In the genomic region with DNA sequence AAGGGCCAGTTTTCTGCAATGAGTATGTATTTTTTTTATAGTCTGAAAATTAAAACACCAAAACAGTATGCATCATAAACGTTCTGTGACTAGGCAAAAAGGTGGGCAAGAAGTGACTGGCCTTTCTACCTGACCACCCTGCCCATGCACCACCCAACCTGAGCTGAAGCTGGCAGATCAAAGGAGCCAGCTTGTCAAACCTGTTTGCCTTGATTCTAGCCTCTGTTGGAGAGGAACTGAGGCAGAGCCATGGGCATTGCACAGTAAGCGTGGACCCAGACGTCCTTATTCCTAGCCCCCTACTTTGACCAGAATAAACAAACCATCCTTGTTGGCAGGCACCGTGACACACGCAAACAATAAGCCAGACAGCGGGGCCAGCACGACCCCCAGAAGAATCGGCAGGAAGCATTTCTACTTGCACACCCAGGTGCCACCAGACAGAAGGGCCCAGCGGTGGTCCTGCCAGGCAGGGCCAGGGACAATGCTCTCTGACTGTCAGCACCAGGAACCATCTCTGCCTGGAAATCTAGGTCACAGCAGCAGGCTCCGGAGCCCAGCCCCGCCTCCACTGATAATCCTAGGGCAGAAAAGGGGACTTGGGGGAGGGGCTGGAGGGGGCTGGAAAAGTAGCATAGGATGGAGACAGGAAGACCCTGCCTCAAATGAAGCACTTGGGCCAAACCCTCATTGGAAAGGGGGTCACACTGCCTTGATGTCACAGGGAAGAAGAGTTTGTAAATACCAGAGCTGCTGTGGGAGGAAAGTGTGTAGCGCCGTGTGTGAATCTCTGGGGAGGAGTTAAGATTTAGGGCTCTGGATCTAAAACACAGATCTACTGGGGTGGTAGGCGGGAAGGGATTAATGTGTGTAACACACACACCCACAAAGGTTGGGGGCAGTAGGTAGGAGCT, we compare ENCODE assay signal across 10 mouse cellular contexts. TPM values are rescaled to one million over a fixed set of nuclear protein-coding genes. Genes with fewer than 3 reads are reported as not detected.
DNase-seq lines count a peak whose midpoint lies in the region; ATAC-seq lines count a peak whose summit lies in the region.
"Had no signal": no experiment of that assay in that cellular context is flagged by ENCODE, and none has a peak within 500 bp of the region (broad histone marks: within the 10 kb centered on the region; RNA-seq: fewer than 3 reads in every experiment).

No protein-coding gene starts in this region.

- peak overlapping the region; percentile 48; the same call in 1 of the 2 replicates for H3K9ac ChIP-seq in heart, embryonic 11.5 days (ENCODE audit: low read depth, low read length)
- H3K9ac ChIP-seq in embryonic facial prominence, embryonic 13.5 days: 0 out of 2 replicates have a peak overlapping the region, but pooled peaks have one; percentile 40
- H3K9ac ChIP-seq in intestine, embryonic 16.5 days (ENCODE audit: low read depth, low read length): peak overlapping the region; percentile 34; the same call in 1 of the 2 replicates

- no peak for DNase-seq in heart, postnatal 36 days
- DNase-seq in adrenal gland, postnatal 36 days: peak; percentile 44 to 55
- peak; percentile 96 for DNase-seq in retina, postnatal 1 day

- H3K27me3 ChIP-seq in heart, embryonic 11.5 days (ENCODE audit: control insufficient read depth, insufficient read depth, low read length): no peaks in the 10 kb centered on the region
- H3K27me3 ChIP-seq in embryonic facial prominence, embryonic 13.5 days: no peaks in the 10 kb centered on the region
- H3K27me3 ChIP-seq in intestine, embryonic 16.5 days (replicated peaks; ENCODE audit: control insufficient read depth, insufficient read depth, low read length): no peaks in the 10 kb centered on the region

- no peaks in the 10 kb centered on the region for H3K9me3 ChIP-seq in heart, embryonic 11.5 days (replicated peaks; ENCODE audit: control insufficient read depth, low read length)
- H3K9me3 ChIP-seq in embryonic facial prominence, embryonic 13.5 days: no peaks in the 10 kb centered on the region
- H3K9me3 ChIP-seq in intestine, embryonic 16.5 days (ENCODE audit: control insufficient read depth, low read length): no peaks in the 10 kb centered on the region

- peaks cover 56% of the 10 kb centered on the region for H3K4me1 ChIP-seq in heart, embryonic 11.5 days (ENCODE audit: control insufficient read depth, insufficient read depth, low read length)
- peaks cover 71% of the 10 kb centered on the region for H3K4me1 ChIP-seq in embryonic facial prominence, embryonic 13.5 days
- peaks cover 53% of the 10 kb centered on the region for H3K4me1 ChIP-seq in intestine, embryonic 16.5 days (ENCODE audit: control insufficient read depth, insufficient read depth, low read length)

- ATAC-seq in heart, embryonic 11.5 days (replicated peaks; ENCODE audit: insufficient number of reproducible peaks, low FRiP score, low TSS enrichment): no peak
- no peak for ATAC-seq in embryonic facial prominence, embryonic 13.5 days (ENCODE audit: insufficient number of reproducible peaks, insufficient read depth, low FRiP score, low TSS enrichment, low read depth)
- no peak for ATAC-seq in intestine, embryonic 16.5 days
- no peak for ATAC-seq in granulocyte monocyte progenitor cell, adult 5-6 weeks (replicated peaks; ENCODE audit: poor library complexity, severe bottlenecking)
- no peak for ATAC-seq in activated CD4-positive, CD25-positive, alpha-beta regulatory T cell, adult 4 months

- 0 out of 2 replicates have a peak overlapping the region, but pooled peaks have one; percentile 8 for H3K4me3 ChIP-seq in heart, embryonic 11.5 days (ENCODE audit: low read depth, low read length)
- H3K4me3 ChIP-seq in embryonic facial prominence, embryonic 13.5 days: no peak overlapping the region
- no peak overlapping the region for H3K4me3 ChIP-seq in intestine, embryonic 16.5 days (ENCODE audit: low read length)
- H3K4me3 ChIP-seq: erythroblast, embryonic 14.5 days had no signal

- peaks cover 13% of the 10 kb centered on the region; the same call in 1 of the 2 replicates for H3K36me3 ChIP-seq in heart, embryonic 11.5 days (ENCODE audit: control insufficient read depth, insufficient read depth, low read length)
- peaks cover 35% of the 10 kb centered on the region for H3K36me3 ChIP-seq in embryonic facial prominence, embryonic 13.5 days
- peaks cover 7% of the 10 kb centered on the region; the same call in 1 of the 2 replicates for H3K36me3 ChIP-seq in intestine, embryonic 16.5 days (ENCODE audit: control insufficient read depth, insufficient read depth, low read length)

- peak overlapping the region; percentile 82 for H3K27ac ChIP-seq in heart, embryonic 11.5 days (ENCODE audit: low read depth, low read length)
- peak overlapping the region; percentile 68 for H3K27ac ChIP-seq in embryonic facial prominence, embryonic 13.5 days
- peak overlapping the region; percentile 34; the same call in 1 of the 2 replicates for H3K27ac ChIP-seq in intestine, embryonic 16.5 days (ENCODE audit: low read length)

- 12% methylated on average over 14 of the region's 14 CpGs for WGBS in heart, embryonic 11.5 days (ENCODE audit: insufficient replicate concordance)
- 28% methylated on average over 14 of the region's 14 CpGs for WGBS in embryonic facial prominence, embryonic 13.5 days
- 23% methylated on average over 14 of the region's 14 CpGs for WGBS in intestine, embryonic 16.5 days

- intact Hi-C loops in heart, postnatal 36 days (cut with DNase I): no loop called here

- peak overlapping the region; percentile 49 for H3K4me2 ChIP-seq in heart, embryonic 11.5 days
- peak overlapping the region; percentile 26 for H3K4me2 ChIP-seq in embryonic facial prominence, embryonic 13.5 days
- no peak overlapping the region for H3K4me2 ChIP-seq in intestine, embryonic 16.5 days (ENCODE audit: low read depth, low read length)

RNA-seq across cellular contexts. Expression of gene Pea15a, which starts 4.4 kb away (rescaled TPM):
- polyA plus RNA-seq in heart, embryonic 11.5 days (2014; fragmentation: Nextera tagmentation; extraction: Ambion mirVana): 121 and 147 TPM in 2 replicates
- 10 to 100 TPM; 59.1 to 65.0 TPM for total RNA-seq in heart, postnatal 36 days (2021)
- 10 to 100 TPM; 53.9 to 62.1 TPM for total RNA-seq in adrenal gland, postnatal 36 days (2021)
- polyA plus RNA-seq in embryonic facial prominence, embryonic 13.5 days (2015; fragmentation: Nextera tagmentation; extraction: Ambion mirVana): 79.3 and 83.7 TPM in 2 replicates
- 80.2 and 81.3 TPM in 2 replicates for polyA plus RNA-seq in intestine, embryonic 16.5 days (2015; fragmentation: Nextera tagmentation; extraction: Ambion mirVana)
- 3.5 and 6.0 TPM in 2 replicates for total RNA-seq in granulocyte monocyte progenitor cell, adult 5-6 weeks (2014; fragmentation: Nextera tagmentation)
- total RNA-seq in granulocyte monocyte progenitor cell, adult 5-6 weeks (2017): 1.2 and 1.7 TPM in 2 replicates
- polyA plus RNA-seq in activated CD4-positive, CD25-positive, alpha-beta regulatory T cell, adult 4 months (2017; shearing (Covaris generic)): 10 to 100 TPM; 42.0 to 43.1 TPM

RNA-seq across cellular contexts. Expression of gene Casq1, which starts 17.4 kb away (rescaled TPM):
- 205 and 230 TPM in 2 replicates for polyA plus RNA-seq in heart, embryonic 11.5 days (2014; fragmentation: Nextera tagmentation; extraction: Ambion mirVana)
- total RNA-seq in heart, postnatal 36 days (2021): 1 to 10 TPM; 8.0 to 8.6 TPM
- under 1 TPM in 1 of 2 experiments, not detected in 1; 0.46 TPM for total RNA-seq in adrenal gland, postnatal 36 days (2021)
- polyA plus RNA-seq in embryonic facial prominence, embryonic 13.5 days (2015; fragmentation: Nextera tagmentation; extraction: Ambion mirVana): 2.1 and 4.3 TPM in 2 replicates
- 24.1 and 24.6 TPM in 2 replicates for polyA plus RNA-seq in intestine, embryonic 16.5 days (2015; fragmentation: Nextera tagmentation; extraction: Ambion mirVana)
- not detected in 2 replicates for total RNA-seq in granulocyte monocyte progenitor cell, adult 5-6 weeks (2014; fragmentation: Nextera tagmentation)
- not detected in 2 replicates for total RNA-seq in granulocyte monocyte progenitor cell, adult 5-6 weeks (2017)
- not detected for polyA plus RNA-seq in activated CD4-positive, CD25-positive, alpha-beta regulatory T cell, adult 4 months (2017; shearing (Covaris generic))
- total RNA-seq: neutrophil, adult 5-6 weeks had no signal
- polyA plus RNA-seq: erythroblast, embryonic 14.5 days had no signal

RNA-seq across cellular contexts. Expression of gene Dcaf8, which starts 54.3 kb away (rescaled TPM):
- polyA plus RNA-seq in heart, embryonic 11.5 days (2014; fragmentation: Nextera tagmentation; extraction: Ambion mirVana): 85.4 and 105 TPM in 2 replicates
- 100 to 1,000 TPM; 124 to 129 TPM for total RNA-seq in heart, postnatal 36 days (2021)
- 100 to 1,000 TPM; 108 to 143 TPM for total RNA-seq in adrenal gland, postnatal 36 days (2021)
- 150 and 153 TPM in 2 replicates for polyA plus RNA-seq in embryonic facial prominence, embryonic 13.5 days (2015; fragmentation: Nextera tagmentation; extraction: Ambion mirVana)
- 93.2 and 102 TPM in 2 replicates for polyA plus RNA-seq in intestine, embryonic 16.5 days (2015; fragmentation: Nextera tagmentation; extraction: Ambion mirVana)
- total RNA-seq in granulocyte monocyte progenitor cell, adult 5-6 weeks (2014; fragmentation: Nextera tagmentation): 68.0 and 76.2 TPM in 2 replicates
- total RNA-seq in granulocyte monocyte progenitor cell, adult 5-6 weeks (2017): 107 and 114 TPM in 2 replicates
- polyA plus RNA-seq in activated CD4-positive, CD25-positive, alpha-beta regulatory T cell, adult 4 months (2017; shearing (Covaris generic)): 10 to 100 TPM; 51.0 to 78.8 TPM

RNA-seq across cellular contexts. Expression of gene Atp1a4, which starts 56.0 kb away (rescaled TPM):
- 0.31 and 0.35 TPM in 2 replicates for polyA plus RNA-seq in heart, embryonic 11.5 days (2014; fragmentation: Nextera tagmentation; extraction: Ambion mirVana)
- total RNA-seq in heart, postnatal 36 days (2021): not detected
- 1 to 10 TPM in 1 of 2 experiments, under 1 TPM in 1; 0.53 to 1.4 TPM for total RNA-seq in adrenal gland, postnatal 36 days (2021)
- not detected in 2 replicates for polyA plus RNA-seq in embryonic facial prominence, embryonic 13.5 days (2015; fragmentation: Nextera tagmentation; extraction: Ambion mirVana)
- polyA plus RNA-seq in intestine, embryonic 16.5 days (2015; fragmentation: Nextera tagmentation; extraction: Ambion mirVana): not detected in 2 replicates
- not detected in 2 replicates for total RNA-seq in granulocyte monocyte progenitor cell, adult 5-6 weeks (2014; fragmentation: Nextera tagmentation)
- total RNA-seq in granulocyte monocyte progenitor cell, adult 5-6 weeks (2017): not detected in 2 replicates
- not detected for polyA plus RNA-seq in activated CD4-positive, CD25-positive, alpha-beta regulatory T cell, adult 4 months (2017; shearing (Covaris generic))
- total RNA-seq: neutrophil, adult 5-6 weeks had no signal
- polyA plus RNA-seq: erythroblast, embryonic 14.5 days had no signal

RNA-seq across cellular contexts. Expression of gene Igsf8, which starts 59.2 kb away (rescaled TPM):
- 22.8 and 24.0 TPM in 2 replicates for polyA plus RNA-seq in heart, embryonic 11.5 days (2014; fragmentation: Nextera tagmentation; extraction: Ambion mirVana)
- total RNA-seq in heart, postnatal 36 days (2021): 10 to 100 TPM; 10.9 to 12.4 TPM
- 10 to 100 TPM; 24.9 to 39.2 TPM for total RNA-seq in adrenal gland, postnatal 36 days (2021)
- polyA plus RNA-seq in embryonic facial prominence, embryonic 13.5 days (2015; fragmentation: Nextera tagmentation; extraction: Ambion mirVana): 46.9 and 49.8 TPM in 2 replicates
- 43.1 and 45.2 TPM in 2 replicates for polyA plus RNA-seq in intestine, embryonic 16.5 days (2015; fragmentation: Nextera tagmentation; extraction: Ambion mirVana)
- 53.7 and 58.4 TPM in 2 replicates for total RNA-seq in granulocyte monocyte progenitor cell, adult 5-6 weeks (2014; fragmentation: Nextera tagmentation)
- total RNA-seq in granulocyte monocyte progenitor cell, adult 5-6 weeks (2017): 24.8 and 25.0 TPM in 2 replicates
- polyA plus RNA-seq in activated CD4-positive, CD25-positive, alpha-beta regulatory T cell, adult 4 months (2017; shearing (Covaris generic)): 1 to 10 TPM; 3.4 to 3.8 TPM

Comparison
In these comparisons a context has a peak if more than half of its experiments do, and no peak if none do; other contexts are left out.
1. DNase-seq: peak in adrenal gland, postnatal 36 days (2 of 2) and retina, postnatal 1 day (single experiment); none in heart, postnatal 36 days (0 of 2).
2. Peak in every context shown above with its lines, with median percentiles within 50 percentile points of each other: H3K27ac ChIP-seq and H3K9ac ChIP-seq.